Mouse (Mus musculus): Measurements from ENCODE around the gene D630039A03Rik. TPM values are rescaled to one million over a fixed set of nuclear protein-coding genes. Genes with fewer than 3 reads are reported as not detected.

The D630039A03Rik gene
- total RNA-seq, 2 experiments from 2014 or later = 10.1 to 10.2 TPM

GRCm38 (mm10) chr4:57930559-57931170, 14.6 kb upstream of the D630039A03Rik start:
- no peak for DNase-seq (ENCODE audit: low spot score in 2 of 2)

- DNase-seq (ENCODE audit: low spot score in 2 of 2) = no peak
Measured at GRCm38 (mm10) chr4:57927464-57928205, 11.5 kb upstream of the D630039A03Rik start.

DNA sequence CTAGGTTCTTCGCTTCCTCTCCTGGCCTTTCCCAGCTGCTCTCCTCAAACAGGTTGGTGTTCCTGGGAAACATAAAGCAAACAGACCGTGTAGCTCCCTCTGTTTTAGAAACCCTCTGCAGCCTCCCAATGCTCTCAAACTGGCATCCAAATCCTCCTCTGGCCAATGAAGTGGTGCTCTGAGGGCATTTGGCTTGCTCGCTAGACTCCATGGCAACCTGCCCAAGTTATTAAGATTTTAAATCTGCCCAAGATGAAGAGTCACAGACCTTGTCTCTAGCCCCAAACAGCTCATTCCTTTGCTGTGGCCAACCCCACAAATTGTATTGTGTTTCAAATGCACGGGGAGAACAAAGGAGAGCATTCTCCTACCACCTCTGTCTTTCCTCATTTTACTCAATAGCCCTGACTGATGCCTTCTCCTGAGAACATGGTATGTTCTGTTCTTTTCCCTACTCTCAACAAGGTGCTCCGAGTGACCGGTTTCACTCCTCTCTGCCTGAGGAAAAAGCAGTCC, 8.5 kb upstream of the D630039A03Rik start:
- no peak for DNase-seq (ENCODE audit: low spot score in 2 of 2)

- DNase-seq (ENCODE audit: low spot score in 2 of 2) = no peak
Measured at GRCm38 (mm10) chr4:57922171-57922570, 6.1 kb upstream of the D630039A03Rik start.

DNA sequence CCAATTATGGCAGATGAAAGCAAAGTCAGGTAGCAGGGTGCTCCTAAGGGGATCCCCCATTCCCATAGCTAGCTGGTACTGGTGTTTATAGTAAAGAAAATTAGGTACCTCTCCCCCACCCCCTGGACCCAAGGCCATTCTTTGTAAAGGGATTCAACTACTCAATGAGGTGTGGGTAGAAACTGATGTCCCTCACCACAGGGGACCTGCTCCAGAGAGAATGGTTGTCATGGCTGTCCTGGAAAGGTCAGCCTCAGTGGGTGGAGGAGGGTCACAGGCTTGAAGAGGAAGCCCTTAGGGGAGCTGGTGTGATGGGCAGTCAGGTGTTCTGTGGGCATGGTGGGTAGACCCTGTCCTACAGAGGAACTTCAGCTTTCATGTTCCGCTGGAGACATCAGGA, 4.4 kb upstream of the D630039A03Rik start:
- DNase-seq (ENCODE audit: low spot score in 2 of 2) = no peak

DNA sequence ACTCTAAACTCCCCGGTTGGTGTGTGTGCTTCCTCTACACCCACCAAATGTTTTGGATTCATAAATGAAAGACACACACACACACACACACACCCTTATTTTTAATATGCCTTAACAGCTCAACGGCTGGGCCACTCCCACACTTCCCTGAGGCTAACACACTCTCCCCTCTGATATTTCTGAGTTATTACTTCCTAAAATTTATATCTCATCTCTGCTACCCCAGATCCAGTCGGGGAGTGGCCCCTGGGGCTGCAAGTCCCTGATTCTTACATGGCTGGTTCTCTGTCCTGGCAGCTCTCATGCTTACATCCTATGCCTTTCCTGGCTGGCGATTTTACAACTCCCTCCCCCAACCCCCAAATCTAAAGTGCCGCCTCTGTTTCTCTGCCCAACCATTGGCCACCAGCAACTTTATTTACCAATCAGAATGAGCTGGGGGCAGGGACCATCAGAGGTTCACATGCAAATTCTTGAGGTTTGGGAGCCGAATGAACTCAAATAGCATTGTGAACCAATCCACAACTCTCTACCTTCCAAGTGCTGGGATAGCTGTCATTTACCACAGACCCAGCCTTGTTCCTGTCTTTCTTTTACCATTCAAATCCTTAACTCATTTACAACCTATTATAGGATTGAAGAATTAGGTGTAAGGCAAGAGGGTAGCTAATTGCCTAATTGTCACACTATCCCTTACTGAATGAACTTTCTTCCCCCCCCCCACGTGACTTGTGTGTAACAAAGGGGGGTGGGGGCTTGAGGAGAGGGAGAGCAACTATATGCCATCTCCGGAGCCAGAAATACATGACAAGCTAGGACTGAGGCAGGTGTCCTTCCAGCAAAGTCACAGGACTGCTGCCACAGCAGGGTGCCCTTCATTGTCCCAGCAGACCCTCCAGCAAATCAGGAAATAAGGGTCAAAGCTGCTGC, 3.7 kb upstream of the D630039A03Rik start:
- DNase-seq (ENCODE audit: low spot score in 2 of 2) = no peak

- no peak for DNase-seq (ENCODE audit: low spot score in 2 of 2)
Measured at GRCm38 (mm10) chr4:57916711-57917110, 614 bp upstream of the D630039A03Rik start.

DNA sequence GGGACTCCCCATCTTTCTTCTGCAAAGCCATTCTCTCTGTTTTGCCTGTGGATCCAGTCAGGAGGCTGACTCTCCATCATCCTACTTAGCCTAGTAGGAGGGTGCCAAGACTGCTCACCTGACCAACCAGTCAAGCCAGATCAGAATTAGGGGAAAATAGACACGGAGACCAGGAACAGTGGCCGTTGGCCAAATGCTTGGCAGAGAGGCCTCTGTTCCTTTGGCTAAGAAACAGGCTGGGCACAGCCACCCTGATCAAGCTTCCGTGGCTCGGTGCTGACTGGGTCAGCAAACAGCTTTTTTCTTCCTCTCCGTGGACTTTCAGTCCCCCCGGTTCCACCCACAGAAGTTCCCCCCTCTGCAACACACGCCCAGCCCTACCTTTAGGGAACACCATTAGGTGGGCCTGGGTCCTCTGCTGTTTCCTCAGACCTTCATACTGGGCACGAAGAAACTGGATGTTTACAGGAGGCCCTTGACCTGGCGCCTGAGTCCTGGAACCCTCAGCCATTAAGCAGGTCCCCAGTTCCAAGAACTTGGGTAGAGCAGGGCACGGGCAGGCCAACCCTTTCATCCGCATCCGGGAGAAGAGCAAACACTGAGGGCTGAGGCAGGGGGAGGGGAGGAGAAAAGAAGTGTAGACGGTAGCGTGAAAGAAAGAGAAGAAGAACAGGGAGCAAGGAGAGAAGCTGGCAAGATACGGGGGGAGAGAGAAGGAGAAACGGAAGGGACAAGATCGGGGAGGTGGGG, 706 bp downstream of the D630039A03Rik start:
- DNase-seq (ENCODE audit: low spot score in 2 of 2) = no peak

GRCm38 (mm10) chr4:57914193-57915190, 1.6 kb downstream of the D630039A03Rik start:
- DNase-seq (ENCODE audit: low spot score in 2 of 2) = no peak

DNA sequence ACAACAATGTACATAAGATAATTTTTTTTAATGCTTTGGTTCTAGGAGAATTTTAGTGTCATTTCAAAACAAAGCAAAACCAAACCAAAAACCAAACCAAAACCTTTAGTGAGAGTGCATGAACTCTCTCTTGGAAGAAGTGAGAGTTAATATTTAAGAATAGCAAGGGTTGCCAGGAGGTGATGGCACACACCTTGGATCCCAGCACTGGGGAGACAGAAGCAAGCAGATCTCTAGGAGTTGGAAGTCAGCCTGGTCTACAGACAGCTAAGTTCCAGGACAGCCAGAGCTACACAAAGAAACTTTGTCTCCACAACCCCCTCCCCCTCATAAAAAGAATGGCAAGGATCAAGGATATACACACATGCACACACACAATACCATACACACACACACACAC, 3.1 kb downstream of the D630039A03Rik start:
- no peak for DNase-seq (ENCODE audit: low spot score in 2 of 2)

DNA sequence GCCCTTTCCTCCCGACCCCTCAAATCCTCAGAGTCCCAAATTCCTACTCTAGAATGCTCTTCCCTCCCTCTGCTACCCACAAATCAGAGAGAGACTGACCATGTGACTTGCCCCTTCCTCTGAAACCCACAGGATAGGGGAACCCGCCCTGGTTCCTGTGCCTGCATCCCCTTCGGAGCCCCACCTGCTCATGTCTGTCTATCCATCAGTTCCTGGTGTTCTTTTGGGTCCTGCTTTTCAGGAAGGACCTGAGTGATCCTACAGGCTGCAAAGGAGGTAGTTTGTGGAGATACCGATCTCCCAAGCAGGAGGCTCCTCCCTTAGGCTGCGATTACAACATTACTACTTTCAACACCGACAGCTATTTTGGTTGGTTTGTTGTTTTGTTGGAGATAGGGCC, 7.2 kb downstream of the D630039A03Rik start:
- no peak for DNase-seq (ENCODE audit: low spot score in 2 of 2)

DNA sequence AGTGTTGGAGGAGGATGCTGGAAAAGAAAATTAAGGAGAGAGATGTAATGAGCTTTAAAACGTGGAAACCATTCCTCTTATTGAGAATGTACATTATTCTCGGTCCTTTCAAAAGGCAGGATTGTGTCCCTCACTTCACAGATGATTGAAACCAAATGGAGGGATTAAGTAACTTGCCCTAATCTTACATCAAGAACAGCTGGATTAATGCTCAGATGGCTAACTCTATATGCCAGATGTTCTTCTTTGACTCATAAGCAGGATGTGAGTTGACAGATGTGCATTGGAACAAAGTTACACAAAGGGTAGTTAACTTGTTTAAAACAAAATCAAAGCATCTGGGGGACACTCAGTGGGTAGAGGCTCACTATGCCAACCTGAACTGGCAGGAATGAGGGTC, 9.4 kb downstream of the D630039A03Rik start:
- no peak for DNase-seq (ENCODE audit: low spot score in 2 of 2)

- no peak for DNase-seq (ENCODE audit: low spot score in 2 of 2)
Measured at GRCm38 (mm10) chr4:57904638-57905037, 11.5 kb downstream of the D630039A03Rik start.

- DNase-seq (ENCODE audit: low spot score in 2 of 2) = no peak
Measured at GRCm38 (mm10) chr4:57904211-57904610, 11.9 kb downstream of the D630039A03Rik start.

- DNase-seq (ENCODE audit: low spot score in 2 of 2) = no peak
Measured at GRCm38 (mm10) chr4:57902619-57903018, 13.5 kb downstream of the D630039A03Rik start.

DNA sequence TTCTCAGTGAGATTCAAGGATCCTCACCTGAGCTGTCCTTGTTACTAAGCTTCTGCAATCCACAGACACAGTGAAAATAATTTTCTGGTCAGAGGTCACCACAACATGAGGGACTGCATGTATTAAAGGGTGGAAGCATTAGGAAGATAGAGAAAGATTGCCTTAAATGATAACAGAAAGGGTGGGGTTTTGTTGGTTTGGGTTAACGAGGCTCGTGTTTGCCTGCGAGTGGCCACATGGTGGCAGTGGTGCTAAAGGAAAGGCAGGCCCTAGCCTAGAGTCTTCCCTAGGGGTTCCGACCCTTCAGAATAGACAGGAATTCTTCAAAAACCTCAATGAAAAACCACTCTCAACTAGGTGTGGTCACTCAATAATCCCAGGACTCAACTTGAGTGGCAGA, 14.9 kb downstream of the D630039A03Rik start:
- no peak for DNase-seq (ENCODE audit: low spot score in 2 of 2)

GRCm38 (mm10) chr4:57896631-57897030, 19.5 kb downstream of the D630039A03Rik start:
- DNase-seq (ENCODE audit: low spot score in 2 of 2) = no peak

DNA sequence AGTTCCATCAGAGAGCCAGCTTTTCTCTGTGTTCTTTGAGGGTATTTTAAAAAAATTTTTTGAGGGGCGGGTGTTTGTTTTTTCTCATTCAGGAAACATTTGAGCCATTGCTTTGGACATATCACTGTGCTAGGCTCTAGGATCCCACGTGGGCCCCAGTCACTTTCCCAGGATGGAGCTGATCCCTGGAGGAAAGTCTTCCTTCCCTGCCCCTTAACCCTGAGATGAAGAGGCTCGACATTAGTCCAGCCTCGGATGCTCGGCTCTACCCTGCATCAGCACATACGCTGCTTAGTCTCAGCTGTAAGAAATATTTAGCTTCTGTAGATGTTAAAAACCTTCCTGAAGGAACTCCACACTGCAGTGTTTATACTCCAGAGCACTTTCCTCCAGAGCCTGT, 20.2 kb downstream of the D630039A03Rik start:
- DNase-seq (ENCODE audit: low spot score in 2 of 2) = no peak

- DNase-seq (ENCODE audit: low spot score in 2 of 2) = no peak
Measured at GRCm38 (mm10) chr4:57895140-57895539, 21.0 kb downstream of the D630039A03Rik start.
